Mouse (Mus musculus): ENCODE results near the gene 6030408B16Rik.
A peak's percentile ranks its signal among the peaks of the same experiment; 100 is the strongest.

The 6030408B16Rik gene

GRCm38 (mm10) chr15:101267053-101268032 is 25.7 kb upstream of the 6030408B16Rik start:
- no peak for DNase-seq

- DNase-seq = no peak
Measured at GRCm38 (mm10) chr15:101270101-101270820, 22.8 kb upstream of the 6030408B16Rik start.

- no peak for DNase-seq
Measured at GRCm38 (mm10) chr15:101271107-101271506, 21.9 kb upstream of the 6030408B16Rik start.

- no peak for DNase-seq
Measured at GRCm38 (mm10) chr15:101271513-101271912, 21.5 kb upstream of the 6030408B16Rik start.

GRCm38 (mm10) chr15:101274380-101274779 is 18.6 kb upstream of the 6030408B16Rik start:
- DNase-seq = no peak

GRCm38 (mm10) chr15:101277351-101277899 is 15.6 kb upstream of the 6030408B16Rik start:
- DNase-seq = no peak

- DNase-seq = no peak
Measured at GRCm38 (mm10) chr15:101278589-101278988, 14.4 kb upstream of the 6030408B16Rik start.

GRCm38 (mm10) chr15:101279430-101279999 is 13.5 kb upstream of the 6030408B16Rik start:
- no peak for DNase-seq

- DNase-seq = no peak
Measured at GRCm38 (mm10) chr15:101282471-101282870, 10.5 kb upstream of the 6030408B16Rik start.

- DNase-seq = peak; percentile 76 to 78
Measured at GRCm38 (mm10) chr15:101283183-101283910, 9.7 kb upstream of the 6030408B16Rik start.

- DNase-seq = peak; percentile 94 to 95
Measured at GRCm38 (mm10) chr15:101283911-101284750, 8.9 kb upstream of the 6030408B16Rik start, which contains the start of gene Atg101. Atg101 (plus strand) TSS chr15:101284272.

GRCm38 (mm10) chr15:101286129-101286770 is 6.8 kb upstream of the 6030408B16Rik start:
- peak in 1 of 2 experiments; percentile 27 for DNase-seq

GRCm38 (mm10) chr15:101287361-101287760 is 5.7 kb upstream of the 6030408B16Rik start:
- no peak for DNase-seq

GRCm38 (mm10) chr15:101290354-101290753 is 2.7 kb upstream of the 6030408B16Rik start:
- DNase-seq = no peak

GRCm38 (mm10) chr15:101292012-101292411 is 1.0 kb upstream of the 6030408B16Rik start:
- DNase-seq = no peak

GRCm38 (mm10) chr15:101294028-101294894 is 1.2 kb downstream of the 6030408B16Rik start:
- DNase-seq = no peak

GRCm38 (mm10) chr15:101295106-101295505 is 2.1 kb downstream of the 6030408B16Rik start:
- no peak for DNase-seq

GRCm38 (mm10) chr15:101295616-101296015 is 2.6 kb downstream of the 6030408B16Rik start:
- DNase-seq = no peak

GRCm38 (mm10) chr15:101296091-101296490 is 3.1 kb downstream of the 6030408B16Rik start:
- no peak for DNase-seq

GRCm38 (mm10) chr15:101297988-101298387 is 5.0 kb downstream of the 6030408B16Rik start:
- no peak for DNase-seq

All from cerebellum, postnatal 14 days (tissue).